Mouse (Mus musculus): ENCODE data around the gene Depp1.

DNA sequence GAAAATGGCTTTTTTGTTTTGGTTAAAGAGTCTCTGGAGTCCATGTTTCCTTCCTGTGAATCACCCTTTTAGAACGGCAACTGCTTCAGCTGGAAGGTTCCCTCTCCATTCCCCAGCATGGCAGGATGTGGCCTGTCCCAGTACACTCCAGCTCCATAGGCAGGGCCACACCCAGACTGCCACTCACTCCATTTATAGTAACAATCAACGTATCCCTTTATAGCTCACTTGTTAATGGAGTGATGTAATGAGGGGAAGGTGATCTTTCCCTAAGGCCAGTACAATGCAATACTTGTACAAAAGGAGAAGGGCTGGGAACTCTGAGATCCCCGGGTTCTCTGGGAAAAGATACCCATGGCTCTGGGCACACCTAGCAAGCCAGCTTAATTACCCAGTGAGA is 6.1 kb upstream of the Depp1 start:
- TF ChIP-seq CTCF (IDR thresholded peaks at IDR 0.05; ENCODE audit: low read depth, low read length) (no peak), POLR2A (IDR thresholded peaks at IDR 0.05; ENCODE audit: extremely low read depth, insufficient read depth, low read length) (no peak)

Data from liver, adult 2 months (tissue).